Mouse (Mus musculus) spleen, adult 2 months (tissue): ENCODE measurements around the gene Gpr68.

Experiments
- CTCF ChIP-seq: fragments of 200-500 bp; IDR thresholded peaks from 2 replicates; pipeline ENCODE4 v1.5.1; 2011; ENCODE audit warnings: mild to moderate bottlenecking, inconsistent platforms; ENCODE audit not compliant: insufficient read depth, insufficient read length, insufficient replicate concordance; ENCODE audit errors: extremely low read depth
- POLR2A ChIP-seq: fragments of 200-500 bp; IDR thresholded peaks from 2 replicates; pipeline ENCODE4 v1.6.1; 2011; ENCODE audit warnings: low read depth, low read length, inconsistent platforms

DNA sequence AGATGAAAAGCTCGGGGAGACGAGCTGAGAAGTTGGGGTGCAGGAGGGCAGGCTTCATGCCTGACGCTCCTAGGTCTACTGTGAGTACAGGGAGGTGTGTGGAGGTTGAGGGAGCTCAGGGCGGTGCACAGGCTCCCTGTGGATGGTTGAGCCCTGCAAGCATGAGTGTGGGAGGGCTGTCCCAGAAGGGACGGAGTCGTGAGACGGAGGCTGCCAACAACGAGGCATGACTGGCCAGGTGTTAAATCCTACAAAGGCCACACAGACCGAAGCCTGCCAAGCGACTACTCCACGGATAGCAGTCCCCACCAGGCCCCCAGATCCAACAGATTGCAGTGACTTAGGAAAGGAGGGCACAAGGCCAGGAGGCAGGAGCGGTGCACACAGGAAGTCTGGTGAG lies 2.7 kb upstream of the Gpr68 start:
- TF ChIP-seq CTCF (no peak), POLR2A (no peak)
